Mouse (Mus musculus) left cerebral cortex, postnatal 10 days (tissue): ENCODE results near the gene Apba2. TPM values are rescaled to one million over a fixed set of nuclear protein-coding genes. Genes with fewer than 3 reads are reported as not detected.
A peak's percentile ranks its signal among the peaks of the same experiment; 100 is the strongest.

Experiments used
- DNase-seq, 2 experiments: peaks; one replicate each; pipeline ENCODE4 v3.0.0; 2021 to 2022; ENCODE audit warnings: low spot score in 2 of 2, mixed read lengths in 1 of 2; ENCODE audit errors: extremely low spot score in 1 of 2
- intact Hi-C: fragments of 180-260 bp; cut with DNase I; formaldehyde crosslinking; loops from one replicate; pipeline ENCODE4 v1.15.1; 2025
- total RNA-seq, 2 experiments: library from RNA; stranded (reverse); gene quantifications; 2 replicates each; pipeline ENCODE4 v1.2.3; 2021

The Apba2 gene
- total RNA-seq, 2 experiments from 2014 or later, result 226 to 235 TPM

- DNase-seq, result no peak
- intact Hi-C loops, result no loop called here
Measured at GRCm38 (mm10) chr7:64688115-64688817, 186.8 kb downstream of the Apba2 start.

GRCm38 (mm10) chr7:64691831-64692230 lies 190.3 kb downstream of the Apba2 start:
- no peak for DNase-seq
- intact Hi-C loops, result no loop called here

GRCm38 (mm10) chr7:64694937-64695336 lies 193.4 kb downstream of the Apba2 start:
- intact Hi-C loops, result no loop called here

GRCm38 (mm10) chr7:64696521-64697281 lies 195.2 kb downstream of the Apba2 start:
- intact Hi-C loops, result no loop called here
- peak in 1 of 2 experiments; percentile 36 for DNase-seq

More at GRCm38 (mm10) chr7:64694937-64695336, 193.4 kb downstream of the Apba2 start:
- no peak for DNase-seq

GRCm38 (mm10) chr7:64697791-64698337 lies 196.4 kb downstream of the Apba2 start:
- intact Hi-C loops, result no loop called here
- DNase-seq, result no peak

- DNase-seq, result no peak
- intact Hi-C loops, result no loop called here
Measured at GRCm38 (mm10) chr7:64704060-64704595, 202.6 kb downstream of the Apba2 start.

- intact Hi-C loops, result no loop called here
- DNase-seq, result no peak
Measured at GRCm38 (mm10) chr7:64708176-64708575, 206.7 kb downstream of the Apba2 start.

- intact Hi-C loops, result no loop called here
- no peak for DNase-seq
Measured at GRCm38 (mm10) chr7:64709520-64710262, 208.2 kb downstream of the Apba2 start.

GRCm38 (mm10) chr7:64716286-64716685 lies 214.8 kb downstream of the Apba2 start:
- intact Hi-C loops, result no loop called here
- no peak for DNase-seq

GRCm38 (mm10) chr7:64723313-64723712 lies 221.8 kb downstream of the Apba2 start:
- no peak for DNase-seq
- intact Hi-C loops, result no loop called here

- DNase-seq, result no peak
- intact Hi-C loops, result no loop called here
Measured at GRCm38 (mm10) chr7:64724409-64724808, 222.9 kb downstream of the Apba2 start.

- peak in 1 of 2 experiments; percentile 58 for DNase-seq
- intact Hi-C loops, result loop anchor here (5.0 kb wide), 3 partner anchors 99 to 224 kb away; partner anchors contain the start of gene Apba2
Measured at GRCm38 (mm10) chr7:64725967-64726695, 224.6 kb downstream of the Apba2 start.

- intact Hi-C loops, result loop anchor here (5.0 kb wide), 3 partner anchors 101 to 226 kb away; partner anchors contain the start of gene Apba2
- DNase-seq, result peak; percentile 46 to 63
Measured at GRCm38 (mm10) chr7:64728181-64728591, 226.7 kb downstream of the Apba2 start.

GRCm38 (mm10) chr7:64728816-64729215 lies 227.3 kb downstream of the Apba2 start:
- intact Hi-C loops, result loop anchor here (5.0 kb wide), 3 partner anchors 102 to 227 kb away; partner anchors contain the start of gene Apba2
- DNase-seq, result no peak

- intact Hi-C loops, result loop anchor here (5.0 kb wide), 3 partner anchors 102 to 227 kb away; partner anchors contain the start of gene Apba2
- peak; percentile 71 for DNase-seq
Measured at GRCm38 (mm10) chr7:64729785-64730184, 228.3 kb downstream of the Apba2 start.

- intact Hi-C loops, result no loop called here
- DNase-seq, result no peak
Measured at GRCm38 (mm10) chr7:64739131-64739530, 237.6 kb downstream of the Apba2 start.

- intact Hi-C loops, result loop anchor here (5.0 to 10.0 kb wide), 4 partner anchors 239 to 987 kb away; partner anchors contain the start of genes Apba2, Mcee and Mphosph10
- DNase-seq, result peak; percentile 88 to 91
Measured at GRCm38 (mm10) chr7:64741333-64742307, 240.1 kb downstream of the Apba2 start.
